Mouse (Mus musculus): Measurements from ENCODE around the gene Ppp1r13l. TPM values are rescaled to one million over a fixed set of nuclear protein-coding genes. Genes with fewer than 3 reads are reported as not detected.

Ppp1r13l gene
- total RNA-seq, 2 experiments from 2014 or later = 6.0 to 6.4 TPM

DNA sequence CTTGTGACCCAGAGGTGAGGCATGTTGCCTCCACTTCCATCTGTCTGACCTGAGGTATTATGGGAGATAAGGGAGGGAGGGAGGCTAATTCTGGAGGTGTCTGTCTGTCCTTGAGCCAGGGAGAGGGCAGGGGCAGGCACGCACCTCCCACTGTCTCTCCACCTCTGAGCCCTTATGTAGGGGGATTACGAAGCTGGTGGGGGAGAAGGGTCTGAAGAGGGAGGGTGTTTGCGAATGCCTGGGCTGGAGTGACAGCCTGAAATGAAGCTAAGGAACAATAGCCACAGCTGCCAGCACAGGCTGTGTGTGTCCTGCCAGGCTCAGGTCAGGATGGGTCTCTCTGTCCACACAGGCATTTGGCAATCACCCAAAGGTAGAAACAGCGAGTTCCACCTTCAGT is 2.7 kb downstream of the Ppp1r13l start:
- DNase-seq = no peak
- intact Hi-C loops (cut with DNase I) = no loop called here

DNA sequence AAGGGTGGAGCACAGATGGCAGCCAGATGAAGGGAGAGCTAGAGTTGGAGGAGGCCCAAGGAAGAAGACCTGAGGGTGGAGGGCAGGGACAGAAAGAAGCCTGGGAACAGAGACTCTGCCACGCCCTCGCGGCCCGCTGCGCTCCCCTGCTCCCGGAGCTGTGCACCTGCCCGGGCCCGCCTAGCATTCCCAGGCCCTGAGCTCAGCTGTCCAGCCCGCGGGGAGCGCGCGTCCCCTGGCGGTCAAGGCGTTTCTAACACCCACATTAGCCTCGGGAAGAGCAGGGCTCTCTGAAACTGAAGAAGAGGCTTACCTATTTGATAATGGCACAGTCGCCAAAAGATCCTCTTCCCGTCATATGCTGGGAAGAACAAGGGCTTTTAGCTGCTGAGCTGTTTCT is 4.3 kb downstream of the Ppp1r13l start:
- DNase-seq = peak; percentile 62
- intact Hi-C loops (cut with DNase I) = no loop called here

DNA sequence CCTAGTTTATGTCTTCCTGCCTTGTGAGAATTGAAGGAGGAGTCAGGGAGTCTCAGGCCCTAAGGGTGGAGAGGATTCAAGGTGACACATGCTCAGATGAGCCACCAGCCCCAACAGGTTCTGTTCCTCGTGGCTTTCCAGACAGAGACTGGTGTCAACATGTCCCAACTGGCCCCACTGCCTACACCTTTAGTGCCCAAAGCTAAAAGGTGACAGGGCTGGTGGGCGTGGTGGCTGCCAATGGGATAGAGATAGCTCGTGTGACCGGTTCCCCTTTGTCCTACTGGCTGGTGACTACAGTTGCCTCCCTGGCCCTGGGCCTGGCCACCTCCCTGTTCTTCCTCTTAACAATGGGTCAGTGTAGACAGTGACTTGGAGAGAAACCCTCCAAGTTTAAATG is 5.8 kb downstream of the Ppp1r13l start:
- no peak for DNase-seq
- intact Hi-C loops (cut with DNase I) = no loop called here

DNA sequence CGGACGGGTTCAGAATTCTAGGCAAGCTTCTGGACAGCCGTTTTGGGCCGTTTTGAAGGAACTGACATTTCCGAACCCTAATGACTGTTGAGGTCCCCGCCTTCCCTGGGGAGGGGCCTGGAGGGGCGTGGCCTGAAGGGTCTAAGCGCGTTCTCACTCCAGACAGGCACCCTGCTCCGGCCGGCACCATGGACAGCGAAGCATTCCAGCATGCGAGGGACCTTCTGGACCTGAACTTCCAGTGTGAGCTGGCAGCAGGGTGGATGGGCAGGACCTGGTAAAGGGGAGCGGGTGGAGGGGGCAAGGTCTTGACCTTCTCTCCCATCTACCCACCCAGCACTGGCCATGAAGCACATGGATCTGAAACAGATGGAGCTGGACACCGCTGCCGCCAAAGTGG is 8.8 kb downstream of the Ppp1r13l start:
- intact Hi-C loops (cut with DNase I) = no loop called here
- DNase-seq = no peak

DNA sequence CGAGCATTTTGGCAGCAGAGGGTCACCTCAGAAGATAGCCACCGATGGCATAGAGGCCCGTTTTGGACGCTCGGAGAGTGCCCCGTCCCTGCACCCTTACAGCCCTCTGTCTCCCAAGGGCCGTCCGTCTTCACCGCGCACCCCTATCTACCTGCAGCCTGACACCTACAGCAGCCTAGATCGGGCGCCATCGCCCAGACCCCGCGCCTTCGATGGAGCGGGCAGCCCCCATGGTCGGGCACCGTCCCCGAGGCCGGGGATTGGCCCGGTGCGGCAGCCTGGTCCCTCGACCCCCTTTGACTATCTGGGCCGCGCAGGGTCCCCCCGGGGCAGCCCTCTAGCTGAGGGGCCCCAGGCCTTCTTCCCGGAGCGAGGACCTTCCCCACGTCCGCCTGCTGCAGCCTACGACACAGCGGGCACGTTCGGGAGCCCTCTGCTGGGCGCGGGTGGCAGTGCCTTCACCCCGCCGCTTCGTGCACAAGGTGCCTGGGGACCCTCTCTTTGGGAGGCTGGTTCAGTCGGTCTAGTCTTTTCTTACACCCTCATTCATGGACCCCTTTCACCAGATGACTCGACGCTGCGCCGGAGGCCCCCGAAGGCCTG is 10.4 kb downstream of the Ppp1r13l start:
- intact Hi-C loops (cut with DNase I) = no loop called here
- DNase-seq = peak; percentile 75

DNA sequence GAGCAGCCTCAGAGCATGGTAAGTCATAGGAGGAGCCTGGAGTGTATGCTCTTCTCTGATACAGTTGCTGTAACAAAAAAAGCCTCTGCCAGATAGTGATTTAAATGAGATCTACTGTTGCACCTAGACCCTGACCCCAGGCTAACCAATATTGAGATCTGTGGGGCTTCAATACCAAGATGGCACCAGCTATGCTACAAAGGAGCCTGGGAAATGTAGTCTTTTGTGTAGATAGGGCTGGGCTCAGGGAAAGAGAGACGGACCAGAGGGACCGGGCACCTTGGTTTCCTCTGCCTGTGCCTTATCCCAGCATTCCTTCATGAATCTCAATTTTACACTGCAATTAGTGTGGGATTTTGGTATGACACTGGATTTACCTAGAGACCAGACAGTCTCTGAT is 13.8 kb downstream of the Ppp1r13l start:
- no peak for DNase-seq
- intact Hi-C loops (cut with DNase I) = no loop called here

DNA sequence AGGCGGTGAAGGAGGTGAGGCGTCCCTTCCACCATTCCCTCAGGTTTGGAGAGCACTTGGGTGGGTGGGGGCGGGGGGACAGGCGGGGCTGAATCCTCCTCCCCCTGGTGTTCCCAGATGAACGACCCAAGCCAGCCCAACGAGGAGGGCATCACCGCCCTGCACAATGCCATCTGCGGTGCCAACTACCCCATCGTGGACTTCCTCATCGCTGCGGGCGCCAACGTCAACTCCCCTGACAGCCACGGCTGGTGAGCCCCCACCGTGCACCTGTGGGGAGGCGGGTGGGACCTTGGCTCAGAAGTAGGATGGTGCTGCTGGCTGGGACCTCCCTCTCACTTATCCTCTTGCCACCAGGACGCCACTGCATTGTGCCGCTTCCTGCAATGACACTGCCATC is 15.8 kb downstream of the Ppp1r13l start:
- no peak for DNase-seq
- intact Hi-C loops (cut with DNase I) = no loop called here

DNA sequence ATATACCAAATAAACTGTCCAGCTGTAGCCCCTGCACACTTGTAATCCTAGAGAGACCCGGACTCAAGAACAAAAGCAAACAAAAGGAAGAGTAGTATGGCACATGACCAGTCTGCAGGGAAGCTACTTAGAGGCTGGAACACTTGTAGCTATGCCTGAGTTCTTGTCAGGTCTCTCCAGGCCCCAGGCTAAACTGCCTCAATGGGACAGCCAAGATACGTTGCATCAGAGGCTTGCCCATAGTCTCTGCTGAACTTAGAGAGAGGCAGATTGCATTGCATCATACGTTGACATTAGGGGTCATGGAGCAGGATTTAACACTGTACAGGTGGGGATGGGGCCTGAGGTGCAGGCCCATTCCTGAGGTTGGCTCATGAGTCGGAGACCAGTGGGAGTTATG is 16.5 kb downstream of the Ppp1r13l start:
- intact Hi-C loops (cut with DNase I) = no loop called here

DNA sequence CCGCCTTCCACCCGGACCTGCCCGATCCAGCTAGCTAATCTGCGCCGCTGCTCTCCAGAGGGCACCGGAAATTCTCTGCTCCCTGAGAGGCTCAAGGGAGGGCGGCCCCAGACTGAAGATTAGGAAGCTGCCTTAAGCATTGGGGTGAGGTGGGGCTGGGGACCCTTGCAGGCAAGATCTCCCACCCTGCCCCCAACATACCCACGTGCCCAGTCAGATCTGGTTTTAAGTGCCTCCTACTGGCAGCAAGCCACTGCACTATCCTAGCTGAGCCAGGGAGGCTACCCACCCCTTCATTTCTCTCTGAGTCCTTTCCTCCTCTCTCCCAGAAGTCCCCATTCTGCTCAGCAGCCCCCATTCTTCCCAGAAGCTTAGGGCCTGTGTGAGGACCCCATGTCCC is 18.5 kb downstream of the Ppp1r13l start:
- no peak for DNase-seq
- intact Hi-C loops (cut with DNase I) = no loop called here

More for the DNA sequence above, 16.5 kb downstream of the Ppp1r13l start:
- DNase-seq = no peak

DNA sequence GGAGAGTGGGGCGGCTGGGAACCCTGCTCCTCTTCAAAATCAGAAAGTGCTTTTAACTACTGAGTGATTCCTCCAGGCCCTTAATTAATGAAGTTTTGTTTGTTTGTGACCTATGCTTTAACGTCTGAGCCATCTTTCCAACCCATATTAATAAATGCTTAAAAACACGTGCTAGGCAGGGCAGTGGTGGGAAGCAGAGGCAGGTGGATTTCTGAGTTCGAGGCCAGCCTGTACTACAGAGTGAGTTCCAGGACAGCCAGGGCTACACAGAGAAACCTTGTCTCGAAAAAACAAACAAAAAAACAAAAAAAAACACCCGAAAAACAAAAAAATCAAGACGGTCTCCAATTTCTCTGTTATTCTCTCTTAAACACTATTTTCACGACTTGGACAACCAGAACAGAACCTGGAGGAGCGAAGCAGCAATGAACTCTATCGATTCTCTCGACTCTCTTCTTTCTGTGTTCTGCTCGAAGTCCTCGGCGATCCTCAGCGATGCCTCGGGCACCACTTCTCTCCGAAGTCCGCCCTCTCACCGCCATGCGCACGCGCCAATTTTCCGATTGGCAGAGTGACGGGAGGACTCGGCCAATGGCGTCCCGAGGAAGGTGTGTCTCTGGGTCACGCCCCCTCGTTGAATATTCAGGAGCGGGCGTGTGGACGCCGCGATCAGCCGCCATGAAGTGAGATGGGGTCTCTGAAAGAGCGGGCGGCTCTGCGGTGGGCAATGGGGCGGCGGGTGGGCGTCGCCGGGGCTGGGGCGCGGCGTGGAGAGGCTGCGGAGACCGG is 22.0 kb downstream of the Ppp1r13l start, which contains the start of gene Ercc2:
Gene Ercc2 (plus strand): TSS at position 634 of the 789 bp plus-strand sequence.
- peak; percentile 99 for DNase-seq
- intact Hi-C loops (cut with DNase I) = no loop called here

DNA sequence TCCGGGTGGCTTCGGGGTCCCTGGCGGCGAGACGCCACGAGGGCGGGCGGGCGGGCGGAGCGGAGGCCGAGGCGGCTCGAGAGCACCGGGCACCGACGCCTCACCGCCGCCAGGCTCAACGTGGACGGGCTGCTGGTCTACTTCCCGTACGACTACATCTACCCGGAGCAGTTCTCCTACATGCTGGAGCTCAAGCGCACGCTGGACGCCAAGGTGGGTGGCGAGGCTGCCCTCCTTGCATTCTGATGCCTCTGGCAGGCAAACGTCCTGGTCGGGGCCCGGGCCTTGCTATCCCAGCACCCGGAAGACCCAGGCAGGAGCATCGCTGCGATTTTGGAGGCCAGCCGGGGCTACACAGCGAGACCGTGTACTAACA is 22.6 kb downstream of the Ppp1r13l start:
- DNase-seq = no peak
- intact Hi-C loops (cut with DNase I) = no loop called here

DNA sequence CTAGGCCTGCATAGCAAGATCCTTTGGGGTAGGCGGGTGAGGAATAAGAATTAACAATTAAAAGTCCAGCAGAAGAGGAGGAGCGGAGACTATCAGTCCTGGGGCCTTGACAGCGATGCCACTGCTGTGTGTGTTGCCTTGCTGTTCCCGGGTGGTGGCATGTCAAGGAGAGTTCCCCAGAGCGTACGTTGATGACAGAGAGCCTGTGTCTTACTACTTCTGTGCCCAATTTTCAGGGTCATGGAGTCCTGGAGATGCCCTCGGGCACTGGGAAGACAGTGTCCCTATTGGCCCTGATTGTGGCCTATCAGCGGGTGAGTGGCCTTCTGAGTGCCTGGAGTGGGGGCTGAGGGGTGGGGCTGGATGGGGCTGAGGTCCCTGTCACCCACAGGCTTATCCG is 24.2 kb downstream of the Ppp1r13l start:
- intact Hi-C loops (cut with DNase I) = no loop called here

DNA sequence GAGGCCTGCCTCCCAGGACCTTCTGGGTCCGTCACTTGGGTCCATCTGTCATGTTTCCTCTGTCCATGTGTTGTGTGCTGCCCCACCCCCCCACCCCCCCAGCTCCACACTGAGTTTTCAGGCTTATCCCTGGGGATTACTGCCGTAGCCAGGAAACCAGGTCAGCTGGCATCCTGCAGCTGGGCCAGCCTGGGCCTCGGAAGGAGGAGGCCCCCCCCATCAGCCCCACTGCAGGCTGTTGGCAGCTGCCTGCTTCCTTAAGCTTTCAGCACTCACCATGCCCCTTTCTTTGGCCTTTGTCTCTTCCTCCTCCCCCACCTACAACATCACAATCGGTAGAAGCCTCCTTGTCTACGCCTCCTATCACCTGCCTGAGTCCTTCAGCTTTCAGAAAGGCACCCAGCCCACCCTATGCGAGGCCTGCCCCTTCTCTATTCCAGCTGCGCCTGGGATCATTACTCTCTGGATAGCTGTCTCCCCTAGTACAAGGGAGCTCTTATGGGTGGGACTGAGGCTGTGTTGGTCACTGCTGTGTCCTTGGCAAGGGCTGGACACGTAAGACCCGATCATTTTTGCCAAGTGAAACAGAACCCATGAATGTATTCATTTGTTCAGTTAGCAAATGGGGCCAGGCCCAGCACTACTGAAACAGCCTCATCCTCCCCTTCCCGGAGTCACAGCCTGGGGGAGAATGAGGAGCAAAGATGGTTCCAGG is 29.3 kb downstream of the Ppp1r13l start:
- intact Hi-C loops (cut with DNase I) = no loop called here
- peak; percentile 41 for DNase-seq

More for the DNA sequence above, 24.2 kb downstream of the Ppp1r13l start:
- no peak for DNase-seq

DNA sequence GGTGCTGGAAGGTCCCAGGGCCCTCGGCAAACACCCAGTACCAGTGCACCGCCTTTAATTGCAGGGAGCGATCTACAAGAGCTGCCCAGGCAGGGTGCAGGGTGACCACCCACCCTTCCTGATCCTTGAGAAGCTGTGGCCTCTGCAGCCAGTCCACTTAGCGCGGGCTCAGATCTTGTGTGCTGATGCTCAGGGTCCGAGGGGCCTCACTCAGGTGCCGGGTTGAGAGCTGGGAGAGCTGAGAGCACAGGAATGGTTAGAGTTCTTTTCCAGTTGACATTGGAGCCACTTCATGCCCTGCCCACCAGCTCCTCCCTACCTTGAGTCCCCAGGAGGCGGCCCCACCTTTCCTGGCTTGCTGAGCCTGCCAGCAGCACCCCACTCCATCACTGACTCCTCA is 34.9 kb downstream of the Ppp1r13l start:
- intact Hi-C loops (cut with DNase I) = no loop called here

DNA sequence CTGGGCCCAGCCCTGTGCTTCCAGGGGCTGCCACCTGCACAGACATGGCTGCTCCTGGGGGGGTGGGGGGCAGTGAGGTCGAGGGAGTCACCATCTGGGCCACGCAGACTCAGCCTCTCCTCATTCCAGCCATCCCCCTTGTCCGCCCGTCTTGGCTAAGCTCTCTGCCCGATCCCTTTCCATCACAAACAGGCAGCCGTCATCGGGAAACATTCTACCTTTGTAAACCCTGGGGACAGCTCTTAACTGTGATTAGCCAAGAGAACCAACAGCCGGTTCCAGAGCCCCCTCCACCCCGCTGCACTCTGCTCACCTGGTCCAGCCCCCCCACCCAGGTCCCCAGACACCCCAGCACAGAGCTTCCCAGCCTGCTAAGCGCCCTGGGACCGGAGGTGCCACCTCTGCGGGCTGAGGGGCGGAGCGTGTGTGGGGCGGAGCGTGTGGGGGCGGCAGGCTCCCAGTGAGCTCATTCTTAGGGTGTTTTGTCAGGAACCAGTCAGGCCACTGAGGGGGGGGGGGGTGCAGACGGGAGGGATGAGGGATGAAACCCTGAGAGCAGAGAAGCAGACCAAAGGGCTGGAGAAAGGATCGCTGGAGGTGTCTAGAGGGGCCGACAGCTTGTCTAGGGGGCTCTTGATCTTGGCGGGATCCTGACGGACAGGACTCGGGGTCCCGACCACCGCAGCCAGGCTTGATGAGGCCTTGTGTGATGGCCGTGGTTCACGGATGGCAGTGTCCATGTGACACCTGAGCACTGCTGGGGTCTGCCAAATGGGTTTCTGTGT is 40.1 kb downstream of the Ppp1r13l start:
- intact Hi-C loops (cut with DNase I) = loop anchor here (10.0 kb wide), 1 partner anchor 305 kb away; no protein-coding TSS in a partner anchor
- no peak for DNase-seq

More for the DNA sequence above, 34.9 kb downstream of the Ppp1r13l start:
- DNase-seq = no peak

DNA sequence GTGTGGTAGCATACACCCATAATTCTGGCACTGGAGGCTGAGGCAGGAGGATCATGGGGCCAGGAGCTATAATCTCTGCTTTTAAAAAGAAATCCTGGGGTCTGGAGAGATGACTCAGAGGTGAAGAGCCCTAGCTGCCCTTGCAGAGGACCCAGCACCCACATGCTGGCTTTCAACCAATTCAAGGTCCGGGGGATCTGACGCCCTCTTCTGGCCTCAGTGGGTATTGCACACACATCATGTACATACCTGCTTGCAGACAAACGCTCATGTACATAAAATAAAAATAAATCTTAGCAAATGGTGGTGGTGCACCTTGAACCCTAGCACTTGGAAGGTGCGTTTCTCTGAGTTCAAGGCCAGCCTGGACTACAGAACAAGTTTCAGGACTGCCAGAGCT is 41.4 kb downstream of the Ppp1r13l start:
- DNase-seq = no peak
- intact Hi-C loops (cut with DNase I) = loop anchor here (10.0 kb wide), 1 partner anchor 304 kb away; no protein-coding TSS in a partner anchor

DNA sequence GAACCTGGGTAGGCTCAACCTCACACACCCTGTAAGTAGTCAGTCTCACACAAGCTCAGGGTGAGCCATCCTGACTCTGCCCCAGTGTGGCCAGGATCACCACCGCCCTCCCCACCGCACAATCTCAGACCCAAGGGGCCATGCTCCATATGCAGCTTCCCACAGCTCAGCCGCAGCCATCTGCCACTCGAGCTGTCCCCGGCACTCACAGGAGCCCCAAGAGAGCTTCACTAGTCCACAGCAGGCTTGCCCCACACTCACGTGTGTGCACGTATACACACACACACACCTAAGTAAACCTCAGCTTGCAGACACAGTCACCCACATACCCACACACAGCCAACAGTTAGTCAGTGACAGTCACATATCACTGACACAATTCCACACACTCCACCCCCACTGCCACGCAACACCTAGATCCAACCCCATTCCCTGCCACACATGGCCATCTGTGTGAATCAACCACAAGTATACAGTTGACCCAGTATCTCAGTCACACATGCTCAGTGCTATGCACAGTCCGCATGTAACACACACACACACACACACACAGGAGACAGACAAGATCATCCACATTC is 43.1 kb downstream of the Ppp1r13l start:
- intact Hi-C loops (cut with DNase I) = loop anchor here (10.0 kb wide), 1 partner anchor 302 kb away; no protein-coding TSS in a partner anchor
- no peak for DNase-seq

DNA sequence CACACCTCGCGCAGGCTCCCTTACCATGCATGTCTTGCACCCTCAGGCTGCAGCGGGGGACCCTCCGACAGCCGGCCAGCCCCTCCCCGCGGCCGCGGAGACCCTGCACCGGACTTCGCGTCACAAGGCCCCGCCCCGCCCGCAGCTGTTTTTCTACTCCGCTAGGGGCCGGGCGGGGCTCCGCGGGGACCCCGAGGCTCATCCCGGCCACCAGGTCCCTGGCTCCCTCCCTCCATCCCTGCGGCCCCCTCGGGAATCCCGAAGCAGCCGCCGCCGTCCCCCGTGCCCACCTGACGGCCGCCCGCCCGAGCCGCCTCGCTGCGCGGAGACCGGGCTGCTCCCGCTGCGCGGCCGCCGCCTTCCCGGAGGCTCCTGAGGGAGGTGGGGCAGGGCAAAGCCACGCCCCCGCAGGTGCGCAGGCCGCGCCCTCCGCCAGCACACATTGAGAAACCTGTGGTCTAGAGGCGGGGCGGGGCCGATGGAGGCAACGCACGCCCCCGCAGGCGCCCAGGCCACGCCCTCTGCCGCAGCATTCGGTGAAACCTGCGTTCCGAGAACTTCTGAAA is 44.3 kb downstream of the Ppp1r13l start, which contains the start of gene Klc3:
Gene Klc3 (minus strand): TSS at position 374 of the 566 bp plus-strand sequence.
- intact Hi-C loops (cut with DNase I) = loop anchor here (10.0 kb wide), 1 partner anchor 301 kb away; no protein-coding TSS in a partner anchor
- no peak for DNase-seq

DNA sequence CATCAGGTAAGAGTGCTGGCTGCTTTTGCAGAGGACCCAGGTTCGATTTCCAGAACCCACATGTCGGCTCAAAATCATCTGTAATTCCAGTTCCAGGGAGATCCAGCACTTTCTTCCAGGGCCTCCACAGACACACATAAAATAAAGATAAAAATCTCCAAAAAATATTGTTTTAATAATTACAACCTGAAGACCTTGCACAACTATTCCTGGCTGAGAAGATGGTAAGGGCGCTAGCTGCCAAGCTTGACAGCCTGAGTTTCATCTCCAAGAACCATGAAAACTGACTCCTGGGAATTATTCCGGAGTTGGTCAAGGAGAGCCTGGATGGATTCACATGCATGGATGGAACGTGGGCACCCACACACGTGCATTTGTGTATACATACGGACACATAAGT is 44.9 kb downstream of the Ppp1r13l start, which contains the start of gene Ckm:
Gene Ckm (plus strand): TSS at position 301 of the 400 bp plus-strand sequence.
- DNase-seq = no peak
- intact Hi-C loops (cut with DNase I) = loop anchor here (10.0 kb wide), 1 partner anchor 300 kb away; no protein-coding TSS in a partner anchor

DNA sequence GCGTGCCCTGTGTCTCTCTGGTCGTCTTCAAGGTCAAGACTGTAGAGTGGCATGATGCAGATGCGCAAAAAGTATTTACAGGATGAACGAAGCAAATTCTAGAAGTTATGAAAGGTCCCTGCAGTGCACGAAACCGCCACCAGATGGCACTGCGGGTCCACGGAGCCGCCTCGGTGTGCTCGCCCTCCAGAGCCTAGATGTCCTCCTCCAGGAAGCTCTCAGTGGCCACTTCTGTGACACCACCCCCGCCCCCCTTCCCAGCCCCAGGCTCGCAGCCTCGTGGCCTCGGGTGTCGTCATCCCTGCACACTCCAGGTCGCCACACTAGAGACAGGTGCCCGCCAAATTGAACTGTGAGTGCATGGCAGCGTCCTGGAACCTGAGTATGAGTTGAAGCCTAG is 45.9 kb downstream of the Ppp1r13l start:
- intact Hi-C loops (cut with DNase I) = loop anchor here (10.0 kb wide), 1 partner anchor 299 kb away; no protein-coding TSS in a partner anchor

More for the DNA sequence above, 45.9 kb downstream of the Ppp1r13l start:
- DNase-seq = peak; percentile 78
